Mouse (Mus musculus): ENCODE data around the gene Mark2.

DNA sequence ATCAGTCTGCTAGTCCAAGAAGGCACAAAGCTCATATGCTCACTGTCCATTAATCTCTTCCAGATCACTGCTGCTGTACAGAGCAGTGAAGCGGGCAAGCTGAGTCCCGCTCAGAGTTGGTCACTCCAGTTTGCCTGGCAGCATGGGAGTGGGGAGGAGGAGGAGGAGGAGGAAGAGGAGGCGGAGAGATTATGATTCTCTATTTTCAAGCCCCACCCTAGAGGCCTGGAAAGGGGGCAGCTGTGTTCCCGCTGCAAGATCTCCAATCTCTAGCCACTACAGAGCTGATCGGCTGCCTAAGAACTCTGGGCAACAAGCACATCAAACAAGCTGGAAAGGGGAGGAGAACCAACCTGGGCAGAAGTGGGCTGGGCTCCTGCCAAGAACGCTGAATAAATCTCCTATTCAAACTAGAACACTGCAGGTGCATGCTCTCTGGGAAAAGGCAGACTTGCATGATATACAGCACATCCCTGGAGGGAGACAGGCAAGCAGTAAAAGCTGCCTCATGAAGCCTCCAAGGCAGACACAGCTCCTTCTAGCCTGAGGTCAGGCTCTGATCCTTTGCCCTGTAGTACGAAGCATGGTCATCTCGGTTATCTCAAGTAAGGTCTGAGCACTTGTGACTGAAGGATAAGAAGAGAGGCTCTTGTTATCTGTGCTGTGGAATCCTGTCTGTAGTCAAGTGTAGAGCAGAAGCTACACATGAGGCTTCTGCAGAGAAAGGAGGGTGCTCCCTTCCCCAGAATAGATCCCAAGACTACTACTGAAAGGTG is 33.5 kb downstream of the Mark2 start:
- TF ChIP-seq POLR2A (IDR thresholded peaks at IDR 0.05; ENCODE audit: insufficient read length, low read depth): no peak
- no peak for TF ChIP-seq USF1 (IDR thresholded peaks at IDR 0.05; ENCODE audit: low read depth)
- no peak for TF ChIP-seq MYOG (IDR thresholded peaks at IDR 0.05; ENCODE audit: control insufficient read depth in 1 of 3, insufficient read depth in 1 of 3, insufficient read length in 2 of 3, low read depth in 2 of 3)
- TF ChIP-seq POLR2AphosphoS2 (IDR thresholded peaks at IDR 0.05; ENCODE audit: insufficient read length, low read depth): no peak
- TF ChIP-seq TCF12 (IDR thresholded peaks at IDR 0.05; ENCODE audit: insufficient read depth, poor library complexity, severe bottlenecking): no peak
- TF ChIP-seq MAX (IDR thresholded peaks at IDR 0.05; ENCODE audit: low read depth): no peak
- no peak for TF ChIP-seq CEBPB (IDR thresholded peaks at IDR 0.05; ENCODE audit: insufficient read depth, poor library complexity, severe bottlenecking)
- no peak for TF ChIP-seq TCF3 (IDR thresholded peaks at IDR 0.05; ENCODE audit: insufficient read length, low read depth)
- TF ChIP-seq E2F4 (IDR thresholded peaks at IDR 0.05; ENCODE audit: insufficient read depth): no peak

All from myocyte (in vitro differentiated cells).